Mouse (Mus musculus): ENCODE measurements around the gene Itpkb. TPM values are rescaled to one million over a fixed set of nuclear protein-coding genes. Genes with fewer than 3 reads are reported as not detected.

Gene Itpkb
- polyA plus RNA-seq, 1 experiment, result 8.0 TPM

DNA sequence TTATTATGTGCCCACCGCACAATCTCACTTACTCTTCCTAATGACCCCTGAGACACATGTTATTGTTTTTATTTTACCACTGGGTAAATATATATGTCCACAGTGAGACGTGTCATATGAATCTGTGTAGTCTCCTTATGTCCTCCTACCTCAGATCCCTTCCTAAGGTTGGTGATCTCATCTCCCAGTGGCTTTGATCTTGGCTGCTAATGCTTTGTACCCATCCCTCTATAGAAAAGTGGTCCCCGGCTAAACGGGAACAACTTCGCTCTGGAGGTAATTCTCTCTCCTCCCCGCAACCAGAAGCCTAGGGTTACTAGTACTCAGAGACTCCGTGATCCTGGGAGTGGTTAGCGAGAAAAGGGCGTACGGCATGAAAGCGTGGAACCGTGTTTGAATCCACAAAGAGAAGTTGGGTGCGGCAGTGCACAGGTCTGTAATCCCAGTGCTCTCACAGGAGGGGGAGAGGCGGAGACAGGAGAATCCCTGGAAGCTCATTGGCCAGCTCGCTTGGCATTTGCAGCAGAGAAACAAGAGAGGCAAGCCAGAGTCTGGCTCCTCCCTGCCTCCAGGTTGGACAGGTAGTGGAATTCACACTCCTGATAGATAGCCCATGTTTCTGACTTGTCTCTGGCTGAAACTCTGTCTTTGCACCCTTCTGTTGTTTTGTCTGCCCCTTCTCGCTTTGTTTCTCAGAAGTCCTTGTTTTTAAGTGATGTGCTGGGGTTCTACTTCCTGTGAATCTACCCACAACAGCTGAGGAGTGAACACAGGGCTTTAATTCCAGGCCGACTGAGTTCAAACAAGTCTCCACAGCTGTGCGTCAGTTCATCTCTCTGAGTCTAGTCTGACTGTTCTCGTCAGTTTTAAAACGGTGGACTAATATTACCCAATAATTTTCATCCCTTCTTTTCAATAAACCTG, 16.5 kb upstream of the Itpkb start:
- no peak overlapping the region for H3K27ac ChIP-seq (ENCODE audit: insufficient read depth, low read length)
- H3K4me3 ChIP-seq (ENCODE audit: insufficient read depth, low read length), result no peak overlapping the region

DNA sequence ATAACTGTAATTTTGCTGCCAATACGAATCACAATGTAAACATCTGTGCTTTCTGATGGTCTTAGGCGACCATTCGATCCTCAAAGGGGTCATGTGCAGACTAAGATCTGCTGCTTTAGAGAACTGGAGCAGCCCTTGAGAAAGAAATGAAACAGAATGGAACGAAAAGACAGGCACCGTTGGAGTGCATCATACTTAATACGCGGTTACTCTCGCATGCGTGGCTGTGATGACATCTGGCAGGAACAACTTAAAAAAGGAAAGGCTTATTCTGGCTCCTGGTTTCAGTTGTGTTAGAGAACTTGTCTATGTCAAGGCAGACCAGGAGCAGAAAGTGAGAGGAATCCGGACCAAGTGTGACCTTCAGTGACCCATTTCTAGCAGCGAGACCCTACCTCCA, 15.6 kb upstream of the Itpkb start:
- no peak overlapping the region for H3K4me3 ChIP-seq (ENCODE audit: insufficient read depth, low read length)
- H3K4me1 ChIP-seq (ENCODE audit: control insufficient read depth, insufficient read depth, low read length), result peaks cover 2% of the 10 kb centered on the region; the same call in 1 of the 2 replicates
- H3K27ac ChIP-seq (ENCODE audit: insufficient read depth, low read length), result no peak overlapping the region
- TF ChIP-seq POLR2A (IDR thresholded peaks at IDR 0.05; ENCODE audit: extremely low read depth, insufficient read depth, low read length) (no peak), CTCF (IDR thresholded peaks at IDR 0.05; ENCODE audit: extremely low read depth, insufficient read depth, low read length) (no peak)

More for the DNA sequence above, 16.5 kb upstream of the Itpkb start:
- peaks cover 2% of the 10 kb centered on the region; the same call in 1 of the 2 replicates for H3K4me1 ChIP-seq (ENCODE audit: control insufficient read depth, insufficient read depth, low read length)
- no peak for TF ChIP-seq CTCF (IDR thresholded peaks at IDR 0.05; ENCODE audit: extremely low read depth, insufficient read depth, low read length)
- TF ChIP-seq POLR2A (IDR thresholded peaks at IDR 0.05; ENCODE audit: extremely low read depth, insufficient read depth, low read length), result no peak

DNA sequence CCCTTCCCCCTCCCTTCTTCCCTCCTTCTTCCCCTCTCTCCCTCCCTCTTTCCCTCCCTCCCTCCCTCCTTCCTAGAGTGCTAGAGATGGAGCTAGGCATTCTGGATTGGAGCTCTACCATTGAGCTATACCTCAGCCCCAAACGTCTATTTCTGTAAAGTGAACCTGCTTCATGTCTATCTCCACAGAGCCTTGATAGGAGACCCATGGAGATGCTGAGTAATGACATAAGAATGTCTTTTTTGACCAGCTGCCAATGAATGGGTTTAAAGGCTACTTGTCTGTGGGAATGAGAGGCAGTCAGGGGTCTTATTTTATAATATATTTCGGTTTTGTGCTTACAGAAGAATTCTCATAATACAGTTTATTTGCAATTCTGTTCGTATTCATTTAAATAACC, 15.2 kb upstream of the Itpkb start:
- Histone ChIP-seq H3K4me1 (ENCODE audit: control insufficient read depth, insufficient read depth, low read length) (peaks cover 2% of the 10 kb centered on the region; the same call in 1 of the 2 replicates), H3K27ac (ENCODE audit: insufficient read depth, low read length) (no peak overlapping the region), H3K4me3 (ENCODE audit: insufficient read depth, low read length) (no peak overlapping the region)
- TF ChIP-seq CTCF (IDR thresholded peaks at IDR 0.05; ENCODE audit: extremely low read depth, insufficient read depth, low read length) (no peak), POLR2A (IDR thresholded peaks at IDR 0.05; ENCODE audit: extremely low read depth, insufficient read depth, low read length) (no peak)

DNA sequence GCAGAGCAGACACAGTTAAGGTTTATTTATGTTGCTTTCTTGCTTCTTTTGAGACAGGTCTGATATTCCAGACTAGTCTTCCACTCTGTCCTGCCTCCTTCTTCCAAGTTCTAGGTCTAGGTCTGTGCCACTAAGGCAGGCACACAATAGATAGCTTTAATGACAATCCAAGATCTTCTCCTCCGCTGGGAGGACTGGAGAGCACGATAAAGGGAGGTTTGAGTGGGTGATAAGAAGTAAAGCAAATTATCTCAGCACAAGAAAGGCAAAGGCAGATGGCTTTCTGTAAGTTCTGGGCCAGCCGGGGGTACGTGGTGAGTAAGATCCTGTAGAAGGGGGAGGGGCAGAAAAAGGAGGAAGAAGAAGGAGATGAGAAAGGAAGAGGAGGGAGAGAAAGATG, 12.8 kb upstream of the Itpkb start:
- Histone ChIP-seq H3K27ac (ENCODE audit: insufficient read depth, low read length) (no peak overlapping the region), H3K4me1 (ENCODE audit: control insufficient read depth, insufficient read depth, low read length) (peaks cover 2% of the 10 kb centered on the region; the same call in 1 of the 2 replicates), H3K4me3 (ENCODE audit: insufficient read depth, low read length) (no peak overlapping the region)
- TF ChIP-seq CTCF (IDR thresholded peaks at IDR 0.05; ENCODE audit: extremely low read depth, insufficient read depth, low read length), result no peak
- TF ChIP-seq POLR2A (IDR thresholded peaks at IDR 0.05; ENCODE audit: extremely low read depth, insufficient read depth, low read length), result no peak

DNA sequence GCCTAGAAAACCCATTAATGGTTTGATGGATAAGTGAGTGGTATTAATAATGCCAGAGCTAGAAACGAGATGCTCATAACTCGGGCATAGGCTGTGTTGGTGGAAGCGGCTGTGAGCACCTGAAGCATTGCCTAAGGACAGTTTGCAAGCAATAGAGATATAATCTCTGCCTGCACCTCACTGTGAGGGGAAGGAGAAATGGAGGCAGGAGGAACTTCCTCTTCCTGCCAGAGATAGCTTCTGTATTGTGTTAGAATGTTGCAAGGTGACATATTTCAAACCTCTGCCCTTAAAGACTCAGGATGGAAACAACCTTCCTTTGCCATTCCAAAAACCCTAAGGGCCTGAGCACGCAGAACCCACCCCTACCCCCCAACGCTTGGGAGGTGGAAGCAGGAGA, 11.9 kb upstream of the Itpkb start:
- Histone ChIP-seq H3K27ac (ENCODE audit: insufficient read depth, low read length) (no peak overlapping the region), H3K4me3 (ENCODE audit: insufficient read depth, low read length) (no peak overlapping the region), H3K4me1 (ENCODE audit: control insufficient read depth, insufficient read depth, low read length) (no peaks in the 10 kb centered on the region)
- TF ChIP-seq CTCF (IDR thresholded peaks at IDR 0.05; ENCODE audit: extremely low read depth, insufficient read depth, low read length) (no peak), POLR2A (IDR thresholded peaks at IDR 0.05; ENCODE audit: extremely low read depth, insufficient read depth, low read length) (no peak)

DNA sequence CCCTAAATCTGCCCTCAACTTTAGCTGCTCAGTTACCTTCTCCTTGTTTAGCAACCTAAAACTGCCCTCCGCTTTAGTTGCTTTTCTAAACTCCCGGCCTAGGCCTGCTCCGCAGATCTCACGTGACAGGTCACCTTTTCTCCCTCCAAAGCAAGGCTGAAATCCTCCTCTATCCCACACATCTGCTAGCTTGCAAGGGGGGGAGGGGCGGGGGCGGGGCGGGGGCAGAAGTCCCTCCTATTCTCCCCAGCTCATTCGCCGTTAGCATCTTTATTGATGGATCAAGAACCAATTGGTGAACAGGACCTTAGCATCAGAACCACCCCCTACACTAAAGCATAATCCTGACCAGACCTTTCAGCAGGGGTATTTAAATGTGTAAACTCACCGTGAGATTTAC, 10.4 kb upstream of the Itpkb start:
- H3K4me3 ChIP-seq (ENCODE audit: insufficient read depth, low read length), result no peak overlapping the region
- H3K27ac ChIP-seq (ENCODE audit: insufficient read depth, low read length), result no peak overlapping the region
- TF ChIP-seq CTCF (IDR thresholded peaks at IDR 0.05; ENCODE audit: extremely low read depth, insufficient read depth, low read length) (no peak), POLR2A (IDR thresholded peaks at IDR 0.05; ENCODE audit: extremely low read depth, insufficient read depth, low read length) (no peak)
- H3K4me1 ChIP-seq (ENCODE audit: control insufficient read depth, insufficient read depth, low read length), result no peaks in the 10 kb centered on the region

- Histone ChIP-seq H3K4me1 (ENCODE audit: control insufficient read depth, insufficient read depth, low read length) (no peaks in the 10 kb centered on the region), H3K4me3 (ENCODE audit: insufficient read depth, low read length) (no peak overlapping the region), H3K27ac (ENCODE audit: insufficient read depth, low read length) (no peak overlapping the region)
- no peak for TF ChIP-seq POLR2A (IDR thresholded peaks at IDR 0.05; ENCODE audit: extremely low read depth, insufficient read depth, low read length)
- TF ChIP-seq CTCF (IDR thresholded peaks at IDR 0.05; ENCODE audit: extremely low read depth, insufficient read depth, low read length), result no peak
These were observed 7.4 kb upstream of the Itpkb start for GRCm38 (mm10) chr1:180322896-180323295.

GRCm38 (mm10) chr1:180323491-180323890, 6.8 kb upstream of the Itpkb start:
- no peak overlapping the region for H3K4me3 ChIP-seq (ENCODE audit: insufficient read depth, low read length)
- no peak overlapping the region for H3K27ac ChIP-seq (ENCODE audit: insufficient read depth, low read length)
- no peaks in the 10 kb centered on the region for H3K4me1 ChIP-seq (ENCODE audit: control insufficient read depth, insufficient read depth, low read length)
- TF ChIP-seq POLR2A (IDR thresholded peaks at IDR 0.05; ENCODE audit: extremely low read depth, insufficient read depth, low read length) (no peak), CTCF (IDR thresholded peaks at IDR 0.05; ENCODE audit: extremely low read depth, insufficient read depth, low read length) (no peak)

GRCm38 (mm10) chr1:180324271-180324670, 6.0 kb upstream of the Itpkb start:
- TF ChIP-seq CTCF (IDR thresholded peaks at IDR 0.05; ENCODE audit: extremely low read depth, insufficient read depth, low read length), result no peak
- TF ChIP-seq POLR2A (IDR thresholded peaks at IDR 0.05; ENCODE audit: extremely low read depth, insufficient read depth, low read length), result no peak
- H3K27ac ChIP-seq (ENCODE audit: insufficient read depth, low read length), result no peak overlapping the region
- no peak overlapping the region for H3K4me3 ChIP-seq (ENCODE audit: insufficient read depth, low read length)
- H3K4me1 ChIP-seq (ENCODE audit: control insufficient read depth, insufficient read depth, low read length), result no peaks in the 10 kb centered on the region

Measured in cortical plate, adult 2 months (tissue).